Mouse (Mus musculus): ENCODE results near the gene Btbd11.

GRCm38 (mm10) chr10:85496981-85497380 is 110.4 kb downstream of the Btbd11 start:
- TF ChIP-seq CTCF (IDR thresholded peaks at IDR 0.05; ENCODE audit: low read depth, low read length) = no peak
- TF ChIP-seq POLR2A (IDR thresholded peaks at IDR 0.05; ENCODE audit: extremely low read depth, insufficient read depth, low read length) = no peak

Measured in liver, adult 2 months (tissue).